Mouse (Mus musculus): ENCODE measurements at regions not wholly inside any gene's neighbourhood (a gene's known extent, or its start where the extent isn't known, plus 50 kb on each side); places are given as distances from the start of the nearest gene placed in this dataset.

DNA sequence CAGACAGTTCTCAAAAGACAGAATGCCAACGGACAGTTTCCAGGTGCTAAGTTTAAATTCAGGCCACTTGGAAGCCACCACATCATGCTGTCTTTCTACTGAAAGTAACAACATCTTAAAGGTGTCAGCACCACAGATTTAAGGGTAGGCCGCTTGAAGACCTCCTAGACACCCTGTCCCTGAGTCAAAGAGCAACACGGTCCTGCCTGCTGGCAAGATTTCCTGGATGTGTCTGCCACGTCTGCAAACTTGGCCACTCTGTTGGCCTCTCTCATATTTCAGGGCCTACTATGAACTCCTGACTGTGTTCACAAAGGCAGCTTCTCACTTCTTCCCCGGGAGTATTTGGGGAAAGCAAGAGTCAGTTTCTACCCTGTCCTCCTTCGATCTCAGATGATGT, 194.7 kb upstream of the Esrrg start:
- no peak for DNase-seq (ENCODE audit: low read depth, low spot score)

DNA sequence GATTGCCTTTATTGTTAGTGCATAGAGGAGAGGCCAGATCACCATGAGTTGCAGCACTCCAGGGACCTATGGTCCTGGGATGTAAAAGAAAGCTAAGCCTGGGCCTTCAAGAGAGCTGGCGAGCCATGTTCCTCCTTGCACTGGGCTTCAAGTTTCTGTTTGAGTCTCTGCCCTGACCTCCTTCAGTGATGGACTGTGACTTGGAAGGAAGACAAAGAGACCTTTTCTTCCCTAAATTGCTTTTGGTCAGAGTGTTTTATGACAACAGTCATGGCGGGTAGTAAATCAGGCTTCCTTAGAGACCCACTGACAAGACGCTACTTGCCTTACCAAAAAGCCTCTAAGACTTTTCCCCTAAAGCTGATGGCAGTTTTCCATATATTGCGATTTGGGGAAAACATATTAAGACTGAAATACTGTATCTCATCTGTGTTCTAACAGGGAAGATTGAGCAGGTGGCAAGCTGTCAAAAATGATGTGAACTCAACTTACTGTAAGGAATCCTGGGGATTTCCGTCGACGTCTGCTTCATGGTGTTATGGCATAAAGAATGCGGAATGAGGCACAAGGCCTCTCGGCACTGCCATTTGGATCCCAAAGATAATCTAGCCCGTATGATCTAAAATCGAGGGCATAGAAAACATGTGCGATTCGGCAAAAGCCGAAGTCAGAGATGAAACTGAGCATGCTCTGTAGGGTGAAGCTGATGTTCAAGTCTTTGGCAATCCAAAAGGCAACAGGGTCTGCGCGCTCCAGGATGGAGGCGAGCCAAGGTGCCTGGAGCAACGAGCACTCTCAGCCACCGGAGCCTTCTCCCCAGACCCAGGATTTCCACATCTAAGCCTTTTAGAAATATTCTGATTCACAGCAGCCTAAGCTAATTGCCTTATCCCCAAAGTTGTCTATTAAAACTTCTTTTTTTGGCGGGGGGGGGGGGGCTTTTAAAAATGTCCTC, 190.1 kb upstream of the Esrrg start:
- DNase-seq (ENCODE audit: low read depth, low spot score), result no peak

DNA sequence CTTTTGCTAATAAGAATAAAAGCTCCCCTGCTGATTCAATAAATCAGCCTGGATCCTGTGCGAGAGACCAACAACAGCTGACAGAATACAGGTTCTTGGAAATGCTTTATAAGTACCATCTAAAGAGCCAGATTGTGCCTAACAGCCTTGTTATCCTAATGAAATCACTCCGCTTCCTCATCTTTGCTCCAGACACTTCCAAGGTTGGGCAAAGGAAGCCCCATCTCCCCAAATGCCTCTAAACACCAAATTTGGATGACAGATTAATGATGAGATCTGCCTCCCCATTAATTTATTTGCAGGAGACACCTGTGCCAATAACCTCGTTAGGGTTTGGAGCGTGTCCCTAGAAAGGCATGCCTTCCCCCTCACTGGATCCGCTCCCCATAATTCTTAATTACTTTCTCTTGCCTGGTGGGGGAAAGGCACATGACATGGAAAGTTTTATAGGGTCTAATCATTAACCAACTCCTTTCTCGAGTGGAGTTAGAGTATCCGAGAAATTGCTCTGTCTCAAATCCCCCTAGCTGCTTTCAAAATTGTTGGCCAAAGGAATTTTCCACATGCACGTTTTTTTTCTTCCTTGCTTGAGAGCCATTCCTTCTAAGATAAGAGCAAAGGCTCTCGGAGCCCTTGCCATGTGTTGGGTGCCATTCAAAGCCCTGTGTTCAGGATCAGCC, 179.9 kb upstream of the Esrrg start:
- DNase-seq (ENCODE audit: low read depth, low spot score), result no peak

GRCm38 (mm10) chr1:187433716-187434634, 174.6 kb upstream of the Esrrg start:
- no peak for DNase-seq (ENCODE audit: low read depth, low spot score)

DNA sequence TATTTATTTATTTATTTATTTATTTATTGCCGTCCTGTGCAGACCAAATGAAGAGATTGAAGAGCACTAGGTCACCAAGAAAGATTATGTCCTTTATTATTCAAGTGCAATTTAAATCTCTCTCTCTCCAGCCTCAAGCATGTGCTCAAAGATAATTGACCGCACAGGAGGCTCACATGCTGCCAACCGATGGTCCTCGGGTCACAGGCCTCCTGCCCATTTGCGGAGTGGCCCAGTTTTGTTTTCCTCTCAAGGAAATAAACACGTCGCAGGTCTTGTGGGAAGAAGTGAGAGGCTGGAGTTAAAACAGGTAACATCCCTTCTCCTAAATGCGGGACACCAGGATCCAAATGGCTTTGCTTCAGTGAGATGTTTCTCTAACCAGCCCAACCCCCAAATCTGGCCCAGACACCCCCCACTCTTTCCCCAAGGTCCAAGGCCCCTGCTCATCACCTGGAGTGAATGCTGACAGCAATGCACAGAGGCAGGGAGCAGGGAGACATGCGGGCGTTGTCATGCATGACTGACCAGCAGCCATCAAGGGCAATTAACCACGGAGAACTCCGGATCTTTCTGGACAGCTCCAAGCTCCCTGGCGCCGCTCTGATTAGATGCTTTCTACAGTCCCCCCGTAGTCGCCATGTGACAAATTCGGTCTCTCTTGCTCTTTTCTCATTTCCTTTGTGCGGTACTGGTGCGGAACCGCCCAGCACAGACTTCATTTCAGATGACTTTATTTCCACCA, 169.2 kb upstream of the Esrrg start:
- peak; percentile 54 for DNase-seq (ENCODE audit: low read depth, low spot score)

GRCm38 (mm10) chr1:187441668-187442193, 166.9 kb upstream of the Esrrg start:
- peak; percentile 58 for DNase-seq (ENCODE audit: low read depth, low spot score)

DNA sequence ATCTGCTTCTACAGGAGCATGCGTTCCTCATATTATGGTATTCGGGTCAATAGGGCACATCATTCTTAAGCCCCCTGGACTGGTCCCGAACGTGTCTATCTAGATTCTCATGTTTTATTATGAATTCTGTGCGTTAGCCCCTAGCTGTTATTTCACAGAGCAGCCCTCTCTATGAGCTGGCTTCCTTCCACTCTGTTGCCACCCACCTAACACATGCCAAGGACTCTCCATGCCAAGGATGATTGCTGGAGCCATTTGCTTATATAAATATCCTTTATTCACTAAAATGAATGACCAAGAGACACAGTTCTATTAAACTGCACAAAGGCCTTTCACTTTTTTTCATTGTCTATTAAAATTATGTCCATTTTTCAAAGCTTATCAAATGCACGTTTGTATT, 162.1 kb upstream of the Esrrg start:
- DNase-seq (ENCODE audit: low read depth, low spot score), result no peak

- DNase-seq (ENCODE audit: low read depth, low spot score), result peak; percentile 80
These were observed 160.4 kb upstream of the Esrrg start for GRCm38 (mm10) chr1:187448173-187448572.

DNA sequence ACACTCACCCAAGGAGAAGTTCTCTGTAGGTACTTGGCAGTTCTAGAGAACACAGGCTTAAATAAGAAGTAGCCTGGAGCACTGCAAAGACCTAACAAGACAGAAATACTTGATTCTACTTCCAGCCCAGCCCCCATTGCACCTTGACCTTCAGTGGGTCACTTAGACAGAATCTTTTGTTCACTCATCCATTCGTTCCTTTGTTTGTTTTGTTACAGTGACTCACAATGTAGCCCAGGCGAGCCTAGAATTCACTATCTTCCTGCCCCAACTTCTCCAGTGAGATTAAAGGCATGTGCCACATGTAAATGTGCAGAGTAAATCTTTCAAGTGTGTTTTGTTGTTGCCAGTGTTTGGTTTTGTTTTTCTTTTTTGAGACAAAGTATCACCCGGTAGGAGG, 158.5 kb upstream of the Esrrg start:
- DNase-seq (ENCODE audit: low read depth, low spot score), result peak; percentile 69

DNA sequence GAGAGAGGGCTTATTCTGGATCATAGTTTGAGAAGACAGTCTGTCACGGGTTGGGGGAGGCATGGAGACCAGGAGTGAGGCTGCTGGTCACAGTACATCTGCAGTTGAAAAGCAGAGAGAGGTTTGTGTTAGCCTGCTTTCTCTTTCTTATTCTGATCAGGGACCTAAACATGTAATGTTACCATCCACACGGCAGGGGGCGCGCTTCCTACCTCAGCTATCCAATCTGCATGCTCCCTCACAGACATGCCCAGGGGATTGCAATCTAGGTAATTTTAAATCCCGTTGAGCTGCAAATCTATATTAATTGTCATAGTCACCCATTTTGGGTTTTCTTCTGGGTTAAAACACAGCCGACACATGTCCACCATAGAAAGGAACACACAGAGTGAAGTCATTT, 156.4 kb upstream of the Esrrg start:
- DNase-seq (ENCODE audit: low read depth, low spot score), result peak; percentile 87

GRCm38 (mm10) chr1:187454431-187454830, 154.2 kb upstream of the Esrrg start:
- peak; percentile 53 for DNase-seq (ENCODE audit: low read depth, low spot score)

DNA sequence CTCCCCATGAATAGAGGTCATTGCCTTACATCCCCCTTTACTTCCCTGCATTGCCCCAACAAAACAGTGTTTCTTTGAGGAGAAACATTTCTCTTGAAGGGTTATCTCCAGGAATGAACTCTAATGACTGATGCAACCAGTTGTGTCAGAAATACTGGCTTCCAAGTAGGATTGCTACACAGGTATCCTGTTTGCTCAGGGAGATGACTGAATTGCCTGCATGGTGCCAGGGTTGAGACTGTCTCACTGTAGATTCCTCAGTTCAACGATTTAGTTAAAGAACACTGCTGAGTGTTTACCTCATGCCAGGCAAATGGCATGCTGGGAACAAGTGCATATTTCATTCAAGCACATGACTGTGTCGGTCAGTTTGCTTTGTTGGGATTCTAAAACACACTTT, 123.8 kb upstream of the Esrrg start:
- DNase-seq (ENCODE audit: low read depth, low spot score), result no peak

DNA sequence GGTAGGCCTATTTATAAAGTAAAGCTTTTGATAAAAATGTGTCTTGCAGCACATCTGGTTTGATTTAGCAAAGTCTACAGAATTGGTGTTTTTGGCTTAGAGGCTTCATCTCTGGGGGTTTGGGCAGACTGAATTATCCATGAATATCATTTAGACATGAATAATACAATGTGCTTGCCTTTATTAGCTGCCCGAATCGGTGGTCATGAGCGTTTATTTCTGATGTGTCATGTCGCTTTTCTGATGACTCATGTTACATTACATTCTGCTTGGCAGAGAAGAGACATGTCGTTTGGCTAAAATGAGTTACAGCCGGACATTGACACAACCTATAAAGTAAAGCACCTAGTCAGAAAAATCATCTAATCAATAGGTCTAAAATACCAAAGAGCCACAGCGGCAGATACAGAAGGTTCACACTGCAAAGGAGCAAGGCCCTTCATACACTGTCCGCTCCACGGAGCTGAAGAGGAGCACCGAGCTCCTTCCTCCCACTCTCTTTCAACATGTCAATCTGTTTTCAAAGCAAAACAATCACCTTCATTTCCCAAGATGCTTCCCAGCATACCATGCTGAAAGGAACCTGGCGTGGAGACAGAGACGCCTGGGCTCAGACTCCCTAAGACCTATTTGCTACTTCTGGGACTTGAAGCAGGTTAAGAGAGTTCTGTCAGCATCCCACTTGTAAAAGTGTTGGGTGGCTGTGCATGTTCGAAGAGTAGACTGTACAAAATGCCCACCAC, 120.5 kb upstream of the Esrrg start:
- DNase-seq (ENCODE audit: low read depth, low spot score), result no peak

GRCm38 (mm10) chr1:187489452-187489851, 119.1 kb upstream of the Esrrg start:
- no peak for DNase-seq (ENCODE audit: low read depth, low spot score)

GRCm38 (mm10) chr1:187505368-187505767, 103.2 kb upstream of the Esrrg start:
- no peak for DNase-seq (ENCODE audit: low read depth, low spot score)

DNA sequence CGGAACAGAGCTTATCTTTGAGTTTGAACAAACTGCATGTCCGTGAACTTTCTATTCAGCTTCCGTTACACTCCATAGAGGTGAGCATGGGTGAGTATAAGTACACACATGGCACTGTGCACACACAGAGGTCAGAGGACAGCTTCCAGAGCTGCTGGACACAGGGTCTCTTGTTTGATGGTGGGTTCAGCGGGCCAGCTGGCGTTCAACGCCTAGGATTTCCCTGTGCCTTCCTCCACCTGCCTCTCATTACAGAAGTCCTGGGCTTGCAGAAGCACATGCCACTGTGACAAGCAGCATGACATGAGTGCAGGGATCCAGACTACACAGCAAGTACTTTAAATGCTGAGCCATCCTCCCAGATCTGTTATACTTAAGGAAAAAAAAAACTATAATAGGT, 101.4 kb upstream of the Esrrg start:
- no peak for DNase-seq (ENCODE audit: low read depth, low spot score)

- DNase-seq (ENCODE audit: low read depth, low spot score), result no peak
These were observed 77.2 kb upstream of the Esrrg start for GRCm38 (mm10) chr1:187531349-187531922.

- no peak for DNase-seq (ENCODE audit: low read depth, low spot score)
These were observed 72.3 kb upstream of the Esrrg start for GRCm38 (mm10) chr1:187536263-187536662.

- DNase-seq (ENCODE audit: low read depth, low spot score), result no peak
These were observed 51.9 kb upstream of the Esrrg start for GRCm38 (mm10) chr1:187556718-187557117.

Measured in ZHBTc4 (cell line).